Mouse (Mus musculus) heart, postnatal 4 days (tissue): ENCODE data around the gene Prima1. TPM values are rescaled to one million over a fixed set of nuclear protein-coding genes. Genes with fewer than 3 reads are reported as not detected.

ENCODE experiments used
- DNase-seq: peaks from one replicate; pipeline ENCODE4 v3.0.0; 2021
- total RNA-seq, 2 experiments: library from RNA; stranded (reverse); gene quantifications; 2 replicates each; pipeline ENCODE4 v1.2.3; 2021

The Prima1 gene
- total RNA-seq, 2 experiments from 2014 or later, result 0.62 to 0.65 TPM

DNA sequence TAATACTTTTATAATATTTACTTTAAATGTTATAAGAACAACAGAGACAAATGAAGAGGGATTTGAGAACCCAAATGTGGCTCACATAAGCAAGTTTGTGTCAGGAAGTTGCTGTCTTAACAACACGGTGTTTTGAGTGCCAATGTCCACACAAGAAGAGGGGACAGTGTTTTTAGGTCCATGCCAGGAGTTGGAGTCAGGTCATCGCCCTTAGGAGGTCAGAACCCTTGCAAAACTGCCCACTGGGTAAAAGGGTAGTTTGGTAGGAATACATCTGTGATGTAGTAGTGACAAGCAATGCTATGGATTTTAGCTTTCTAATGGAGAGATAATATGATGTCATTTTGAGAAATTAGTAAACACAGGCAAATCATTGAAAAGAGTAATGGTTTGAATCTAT lies 91.7 kb downstream of the Prima1 start:
- no peak for DNase-seq

Other genes starting within 250 kb of the Prima1 start
- not detected for gene Fam181a, start 68.8 kb upstream of the Prima1 start, total RNA-seq
- gene Asb2, start 113.9 kb upstream of the Prima1 start, total RNA-seq, result 100 to 1,000 TPM; 330 to 353 TPM
- gene Otub2, start 146.5 kb upstream of the Prima1 start, total RNA-seq, result 1 to 10 TPM; 3.7 to 4.2 TPM
- gene 9330161L09Rik, start 165.7 kb upstream of the Prima1 start, total RNA-seq, result 1 to 10 TPM; 2.5 to 3.3 TPM
- gene Ddx24, start 183.7 kb upstream of the Prima1 start, total RNA-seq, result 10 to 100 TPM; 81.7 to 85.4 TPM
- gene Ifi27, start 192.1 kb upstream of the Prima1 start, total RNA-seq, result 10 to 100 TPM; 42.7 to 45.6 TPM
- 1 to 10 TPM; 6.6 to 8.9 TPM for gene Ifi27l2a, start 201.5 kb upstream of the Prima1 start, total RNA-seq
- gene Ifi27l2b, start 215.1 kb upstream of the Prima1 start, total RNA-seq, result not detected